Mouse (Mus musculus) liver, postnatal 0 days (tissue): ENCODE measurements at regions not wholly inside any gene's neighbourhood (a gene's known extent, or its start where the extent isn't known, plus 50 kb on each side); places are given as distances from the start of the nearest gene placed in this dataset.

Source experiments
- CTCF ChIP-seq: sonication (generic); IDR thresholded peaks from 2 replicates; pipeline ENCODE4 v1.5.1; 2016; ENCODE audit warnings: antibody characterized with exemption, low read depth
- EP300 ChIP-seq: IDR thresholded peaks from 2 replicates; pipeline ENCODE4 v1.6.1; 2016; ENCODE audit warnings: antibody characterized with exemption, low read depth, mild to moderate bottlenecking

DNA sequence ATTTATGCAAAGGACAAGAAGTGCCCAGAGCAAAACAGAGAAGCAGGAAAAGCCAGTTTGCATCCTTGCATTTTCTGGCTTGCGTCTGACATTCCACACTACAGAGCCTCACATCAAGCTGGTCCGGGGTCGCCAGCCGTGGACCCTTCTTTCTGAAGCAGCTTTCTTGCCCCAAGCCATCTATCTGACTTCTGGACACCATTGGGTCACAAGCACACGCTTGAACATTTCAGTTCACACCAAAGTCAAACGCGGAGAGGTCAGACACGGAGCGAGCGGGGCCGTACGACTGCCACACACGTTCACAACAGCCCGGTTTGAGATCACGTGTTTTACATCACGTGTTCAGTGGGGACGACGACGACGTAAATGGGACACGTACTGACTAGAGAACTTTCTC lies 108.9 kb upstream of the D1Pas1 start:
- TF ChIP-seq CTCF = no peak
- TF ChIP-seq EP300 = no peak
